Mouse (Mus musculus) kidney, postnatal 0 days (tissue): ENCODE results near the gene Mapkapk5. TPM values are rescaled to one million over a fixed set of nuclear protein-coding genes. Genes with fewer than 3 reads are reported as not detected.

Source experiments
- ATAC-seq: fragments of 200-750 bp; cut with Nextera tagmentation; replicated peaks from 2 replicates; pipeline ENCODE4 v1.8.0; 2017; ENCODE audit warnings: low read depth, moderate number of reproducible peaks, moderate TSS enrichment, moderate library complexity; ENCODE audit not compliant: low FRiP score
- DNase-seq: peaks from one replicate; pipeline ENCODE4 v3.0.0-alpha.2; 2016; ENCODE audit warnings: low spot score
- H3K27ac ChIP-seq: fragments of 300-500 bp; sonication (generic); 2 replicates; pipeline ENCODE4 v1.5.1; 2014; ENCODE audit warnings: mild to moderate bottlenecking
- H3K27me3 ChIP-seq: fragments of 300-500 bp; sonication (generic); 2 replicates; pipeline ENCODE4 v1.6.1; 2014; ENCODE audit warnings: low read length, mixed read lengths; ENCODE audit not compliant: insufficient read depth
- H3K36me3 ChIP-seq: fragments of 300-500 bp; sonication (generic); 2 replicates; pipeline ENCODE4 v1.6.1; 2014; ENCODE audit warnings: low read length, mixed read lengths; ENCODE audit not compliant: insufficient read depth
- H3K4me1 ChIP-seq: fragments of 300-500 bp; sonication (generic); replicated peaks from 2 replicates; pipeline ENCODE4 v1.6.1; 2014; ENCODE audit warnings: antibody characterized with exemption, low read length, mixed read lengths; ENCODE audit not compliant: insufficient read depth
- H3K4me2 ChIP-seq: fragments of 300-500 bp; sonication (generic); 2 replicates; pipeline ENCODE4 v1.6.1; 2014; ENCODE audit warnings: mild to moderate bottlenecking, low read length, moderate library complexity, mixed read lengths
- H3K4me3 ChIP-seq: fragments of 300-500 bp; sonication (generic); replicated peaks from 2 replicates; pipeline ENCODE4 v1.5.1; 2014; ENCODE audit warnings: low read depth, low read length
- H3K9ac ChIP-seq: fragments of 300-500 bp; sonication (generic); 2 replicates; pipeline ENCODE4 v1.6.1; 2014; ENCODE audit warnings: low read depth, low read length
- H3K9me3 ChIP-seq: fragments of 300-500 bp; sonication (generic); replicated peaks from 2 replicates; pipeline ENCODE4 v1.6.1; 2016; ENCODE audit warnings: low read length, inconsistent platforms, mixed read lengths
- CTCF ChIP-seq: IDR thresholded peaks from 2 replicates; pipeline ENCODE4 v1.5.1; 2016; ENCODE audit warnings: antibody characterized with exemption, low read depth, mild to moderate bottlenecking, moderate library complexity
- WGBS: fragments of 180-500 bp; shearing (Covaris S2); extraction: QIAGEN DNeasy Blood & Tissue Kit; methylation state at CpG from one replicate; pipeline ENCODE4 v1.1.7; 2014; 5-methylcytosine and 5-hydroxymethylcytosine counted together
- polyA plus RNA-seq: library from polyadenylated mRNA; unstranded; fragments of >200 nt; fragmentation: Nextera tagmentation; extraction: Ambion mirVana; gene quantifications from 2 replicates; pipeline ENCODE4 v1.2.1, GENCODE M21; 2015

Mapkapk5 gene
- polyA plus RNA-seq, 1 experiment from 2014 or later: 35.5 TPM

- H3K27ac ChIP-seq: peak within 1 kb of the TSS; percentile 95
- no peaks in the 10 kb centered on the region for H3K36me3 ChIP-seq
- H3K4me3 ChIP-seq: peak within 1 kb of the TSS; percentile 57
- ATAC-seq (peak; percentile 63), DNase-seq (peak; percentile 33)
- no peaks in the 10 kb centered on the region for H3K27me3 ChIP-seq
- no peaks in the 10 kb centered on the region for H3K9me3 ChIP-seq
- peaks cover 7% of the 10 kb centered on the region for H3K4me1 ChIP-seq
- peak within 1 kb of the TSS; percentile 75 for H3K4me2 ChIP-seq
- H3K9ac ChIP-seq: peak within 1 kb of the TSS; percentile 98
- no peak for TF ChIP-seq CTCF
- WGBS: under 1% methylated on average over 62 of the region's 97 CpGs
Observed at GRCm38 (mm10) chr5:121544910-121545792, 554 bp downstream of the Mapkapk5 start, which contains the start of the genes Adam1a and Gm42878. Gene Adam1a (minus strand): TSS chr5:121545482. Gene Gm42878 (minus strand): TSS chr5:121545482.

- Histone ChIP-seq H3K4me2 (no peak overlapping the region), H3K4me1 (peaks cover 7% of the 10 kb centered on the region), H3K27ac (no peak overlapping the region), H3K27me3 (no peaks in the 10 kb centered on the region), H3K9me3 (no peaks in the 10 kb centered on the region), H3K36me3 (0 out of 2 replicates have a peak, but pooled peaks cover 4% of the 10 kb centered on the region), H3K4me3 (no peak overlapping the region), H3K9ac (no peak overlapping the region)
- ATAC-seq: no peak
- TF ChIP-seq CTCF: no peak
- DNase-seq: no peak
- WGBS: 57% methylated on average over 3 of the region's 3 CpGs
Observed at GRCm38 (mm10) chr5:121543370-121543769, 2.3 kb downstream of the Mapkapk5 start.

- Histone ChIP-seq H3K9me3 (no peaks in the 10 kb centered on the region), H3K27ac (no peak overlapping the region), H3K4me2 (no peak overlapping the region), H3K36me3 (0 out of 2 replicates have a peak, but pooled peaks cover 7% of the 10 kb centered on the region), H3K9ac (no peak overlapping the region), H3K27me3 (no peaks in the 10 kb centered on the region), H3K4me1 (peaks cover 7% of the 10 kb centered on the region), H3K4me3 (no peak overlapping the region)
- TF ChIP-seq CTCF: peak; percentile 42
- ATAC-seq (no peak), DNase-seq (no peak)
- WGBS: 81% methylated on average over 7 of the region's 7 CpGs
Observed at GRCm38 (mm10) chr5:121541235-121541634, 4.5 kb downstream of the Mapkapk5 start.

- Histone ChIP-seq H3K36me3 (0 out of 2 replicates have a peak, but pooled peaks cover 15% of the 10 kb centered on the region), H3K9ac (no peak overlapping the region), H3K4me1 (peaks cover 7% of the 10 kb centered on the region), H3K4me3 (no peak overlapping the region), H3K27me3 (no peaks in the 10 kb centered on the region), H3K4me2 (no peak overlapping the region), H3K27ac (no peak overlapping the region), H3K9me3 (no peaks in the 10 kb centered on the region)
- no peak for ATAC-seq
- 95% methylated on average over 5 of the region's 5 CpGs for WGBS
- no peak for DNase-seq
- TF ChIP-seq CTCF: no peak
Observed at GRCm38 (mm10) chr5:121540066-121540465, 5.6 kb downstream of the Mapkapk5 start.

- no peak overlapping the region for H3K27ac ChIP-seq
- DNase-seq: no peak
- H3K9me3 ChIP-seq: no peaks in the 10 kb centered on the region
- no peak for ATAC-seq
- no peak overlapping the region for H3K9ac ChIP-seq
- no peaks in the 10 kb centered on the region; the same call in 1 of the 2 replicates for H3K4me1 ChIP-seq
- no peak for TF ChIP-seq CTCF
- H3K4me2 ChIP-seq: no peak overlapping the region
- no peaks in the 10 kb centered on the region for H3K27me3 ChIP-seq
- WGBS: 89% methylated on average over 2 of the region's 2 CpGs
- H3K36me3 ChIP-seq: peaks cover 28% of the 10 kb centered on the region; the same call in 1 of the 2 replicates
- no peak overlapping the region for H3K4me3 ChIP-seq
Observed at GRCm38 (mm10) chr5:121537588-121537987, 8.1 kb downstream of the Mapkapk5 start.

GRCm38 (mm10) chr5:121536921-121537555 lies 8.7 kb downstream of the Mapkapk5 start:
- 73% methylated on average over 7 of the region's 7 CpGs for WGBS

More at GRCm38 (mm10) chr5:121536921-121537555, 8.7 kb downstream of the Mapkapk5 start:
- Histone ChIP-seq H3K27ac (no peak overlapping the region), H3K36me3 (peaks cover 33% of the 10 kb centered on the region), H3K9ac (no peak overlapping the region), H3K9me3 (no peaks in the 10 kb centered on the region), H3K27me3 (no peaks in the 10 kb centered on the region), H3K4me2 (no peak overlapping the region), H3K4me3 (no peak overlapping the region), H3K4me1 (no peaks in the 10 kb centered on the region)
- TF ChIP-seq CTCF: no peak
- DNase-seq: no peak
- no peak for ATAC-seq
